Mouse (Mus musculus) forebrain, embryonic 14.5 days (tissue): ENCODE data around the gene Chat. TPM values are rescaled to one million over a fixed set of nuclear protein-coding genes. Genes with fewer than 3 reads are reported as not detected.

Source experiments
- ATAC-seq: fragments of 200-750 bp; cut with Nextera tagmentation; 2 replicates; pipeline ENCODE4 v1.8.0; 2017; ENCODE audit warnings: mild to moderate bottlenecking, moderate library complexity
- DNase-seq: peaks from one replicate; pipeline ENCODE4 v3.0.0-alpha.2; 2015; ENCODE audit warnings: low spot score
- H3K27ac ChIP-seq: fragments of 300-500 bp; sonication (generic); 2 replicates; pipeline ENCODE4 v1.5.1; 2014; ENCODE audit warnings: low read depth, mild to moderate bottlenecking, control low read depth, low read length, moderate library complexity
- H3K27me3 ChIP-seq: fragments of 300-500 bp; sonication (generic); replicated peaks from 2 replicates; pipeline ENCODE4 v1.6.1; 2014; ENCODE audit warnings: low read length, control low read depth, mixed read lengths; ENCODE audit not compliant: control insufficient read depth, insufficient read depth
- H3K36me3 ChIP-seq: fragments of 300-500 bp; sonication (generic); 2 replicates; pipeline ENCODE4 v1.6.1; 2014; ENCODE audit warnings: low read length, control low read depth; ENCODE audit not compliant: control insufficient read depth, insufficient read depth
- H3K4me1 ChIP-seq: fragments of 300-500 bp; sonication (generic); 2 replicates; pipeline ENCODE4 v1.6.1; 2014; ENCODE audit warnings: antibody characterized with exemption, low read length, control low read depth; ENCODE audit not compliant: control insufficient read depth, insufficient read depth
- H3K4me2 ChIP-seq: fragments of 300-500 bp; sonication (generic); 2 replicates; pipeline ENCODE4 v1.6.1; 2014; ENCODE audit warnings: mild to moderate bottlenecking, control low read depth, low read length
- H3K4me3 ChIP-seq: fragments of 300-500 bp; sonication (generic); 2 replicates; pipeline ENCODE4 v1.5.1; 2014; ENCODE audit warnings: low read depth, low read length, control low read depth
- H3K9ac ChIP-seq: fragments of 300-500 bp; sonication (generic); 2 replicates; pipeline ENCODE4 v1.6.1; 2014; ENCODE audit warnings: mild to moderate bottlenecking, low read length, control low read depth, moderate library complexity
- H3K9me3 ChIP-seq: fragments of 300-500 bp; sonication (generic); replicated peaks from 2 replicates; pipeline ENCODE4 v1.6.1; 2016; ENCODE audit warnings: low read length, control low read depth, mixed read lengths; ENCODE audit not compliant: control insufficient read depth
- WGBS: fragments of 180-500 bp; shearing (Covaris S2); extraction: QIAGEN DNeasy Blood & Tissue Kit; methylation state at CpG from one replicate; pipeline ENCODE4 v1.1.7; 2014; 5-methylcytosine and 5-hydroxymethylcytosine counted together
- polyA plus RNA-seq: library from polyadenylated mRNA; unstranded; fragments of >200 nt; fragmentation: Nextera tagmentation; extraction: Ambion mirVana; gene quantifications from 2 replicates; pipeline ENCODE4 v1.2.1, GENCODE M21; 2014

Chat gene
- polyA plus RNA-seq, 1 experiment from 2014 or later: not detected

DNA sequence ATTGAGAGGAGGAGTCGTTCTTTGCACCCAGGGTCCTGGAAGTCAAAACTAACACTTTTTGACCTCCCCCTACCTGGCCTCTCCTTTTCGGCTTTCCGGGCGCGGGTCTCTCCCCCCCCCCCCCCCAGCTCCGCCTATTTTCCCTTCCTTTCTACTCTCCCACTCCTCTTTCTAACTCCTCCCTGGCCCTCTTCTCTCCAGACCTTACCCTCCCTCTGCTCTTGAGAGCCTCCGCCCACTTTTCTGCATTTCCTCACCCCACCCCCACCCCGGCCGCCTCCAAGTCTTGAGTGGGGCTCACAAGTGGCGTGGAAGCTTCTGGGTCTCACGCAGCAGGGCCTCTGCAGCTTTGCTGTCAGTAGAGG, 301 bp downstream of the Chat start:
- H3K27me3 ChIP-seq: peaks cover 68% of the 10 kb centered on the region
- H3K4me2 ChIP-seq: peak overlapping the region; percentile 59
- ATAC-seq: no peak
- H3K9ac ChIP-seq: no peak overlapping the region
- no peaks in the 10 kb centered on the region for H3K36me3 ChIP-seq
- under 1% methylated on average over 7 of the region's 11 CpGs for WGBS
- H3K9me3 ChIP-seq: no peaks in the 10 kb centered on the region
- no peak overlapping the region for H3K27ac ChIP-seq
- no peak for DNase-seq
- peaks cover 9% of the 10 kb centered on the region for H3K4me1 ChIP-seq
- peak overlapping the region; percentile 35; the same call in 1 of the 2 replicates for H3K4me3 ChIP-seq

DNA sequence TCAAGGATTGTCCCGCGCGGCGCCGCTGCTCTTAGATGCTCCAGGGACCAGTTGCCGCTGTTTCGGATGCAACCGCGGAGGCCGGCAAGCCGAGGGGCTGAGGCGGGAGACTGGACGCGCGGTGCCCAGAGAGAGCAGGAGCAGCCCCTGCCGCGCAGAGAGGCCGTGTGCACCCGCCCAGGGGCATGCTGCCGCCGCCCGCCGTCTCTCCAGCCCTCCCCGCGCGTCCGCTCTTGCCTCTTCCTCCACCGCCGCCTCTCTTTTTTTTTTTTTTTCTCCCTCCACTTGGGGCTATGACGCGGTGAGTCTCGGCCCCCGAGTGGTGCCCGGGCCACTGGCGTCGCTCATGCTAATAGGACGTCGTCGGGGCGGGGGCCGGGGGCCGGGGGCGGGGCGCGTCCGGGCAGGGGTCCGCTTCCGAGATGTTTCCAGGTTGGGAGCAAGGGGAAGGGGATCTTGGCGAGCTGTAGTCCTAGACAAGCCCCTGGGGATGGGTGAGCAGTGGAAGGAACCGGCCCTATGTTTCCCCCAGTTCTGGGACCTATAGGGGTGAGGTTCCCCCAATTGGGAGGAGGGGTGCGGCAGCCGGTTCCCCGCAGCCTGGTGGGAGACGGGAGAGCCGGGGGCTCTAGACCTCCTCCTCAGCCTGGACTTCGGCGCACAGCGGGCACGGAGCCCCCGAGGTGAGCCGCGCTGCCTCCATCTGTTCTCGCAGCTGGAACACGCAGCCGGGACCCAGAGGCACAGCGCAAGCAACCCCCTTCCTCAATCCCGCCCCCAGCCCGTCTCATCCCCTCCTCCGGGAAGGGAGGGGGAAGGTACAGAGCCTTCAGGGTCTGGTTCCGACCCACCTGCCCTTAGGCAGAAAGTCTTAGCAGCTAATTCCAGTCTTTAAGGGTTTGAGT, 936 bp downstream of the Chat start, which contains the start of gene Slc18a3:
Slc18a3 (minus strand) TSS at position 250 of the 905 bp plus-strand sequence.
- ATAC-seq (0 out of 2 replicates have a peak, but pooled peaks have one; percentile 38), DNase-seq (peak; percentile 25)
- H3K9ac ChIP-seq: peak within 1 kb of the TSS; percentile 21; the same call in 1 of the 2 replicates
- WGBS: under 1% methylated on average over 68 of the region's 70 CpGs
- H3K4me3 ChIP-seq: peak within 1 kb of the TSS; percentile 35
- no peak within 1 kb of the TSS for H3K27ac ChIP-seq
- peaks cover 75% of the 10 kb centered on the region for H3K27me3 ChIP-seq
- peaks cover 9% of the 10 kb centered on the region for H3K4me1 ChIP-seq
- peak within 1 kb of the TSS; percentile 59 for H3K4me2 ChIP-seq
- H3K9me3 ChIP-seq: no peaks in the 10 kb centered on the region
- no peaks in the 10 kb centered on the region for H3K36me3 ChIP-seq

DNA sequence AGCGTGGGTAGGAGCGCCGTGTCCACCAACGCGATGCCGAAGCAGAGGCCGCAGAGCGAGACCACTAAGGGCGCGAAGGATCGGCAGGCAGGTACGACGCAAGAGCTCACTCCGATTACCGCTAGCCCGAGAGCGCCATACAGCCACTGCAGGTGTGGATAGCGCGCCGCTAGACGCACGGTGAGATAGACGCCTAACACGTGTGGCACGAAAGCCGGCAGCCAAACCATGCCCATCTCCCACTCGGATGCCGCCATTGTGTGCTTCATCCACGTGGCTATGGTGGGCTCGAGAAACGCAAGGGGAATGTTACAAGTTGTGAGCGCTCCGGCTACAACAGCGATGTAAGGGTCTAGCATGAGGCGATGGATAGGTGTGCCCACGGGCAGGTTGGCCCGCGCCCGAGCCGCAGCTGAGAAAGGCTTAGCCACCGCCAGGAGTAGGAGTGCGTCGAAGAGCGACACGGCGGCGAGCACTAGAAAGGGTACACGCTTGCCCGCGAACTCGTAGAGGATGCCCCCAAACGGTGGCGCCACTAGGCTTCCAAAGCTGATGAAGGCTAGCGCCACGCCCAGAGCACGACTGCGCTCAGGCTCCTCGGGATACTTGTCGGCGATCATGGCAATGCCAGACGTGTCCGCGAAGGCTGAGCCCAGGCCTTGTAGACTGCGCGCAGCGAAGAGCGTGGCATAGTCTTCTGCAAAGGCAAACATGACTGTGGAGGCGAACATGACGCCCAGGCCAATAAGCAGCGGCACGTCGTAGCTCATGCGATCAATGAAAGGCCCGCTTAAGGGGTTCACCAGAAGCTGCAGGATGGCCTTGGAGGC, 2.4 kb downstream of the Chat start:
- H3K9ac ChIP-seq: no peak overlapping the region
- ATAC-seq: peak; percentile 26; the same call in 1 of the 2 replicates
- 3% methylated on average over 74 of the region's 74 CpGs for WGBS

DNA sequence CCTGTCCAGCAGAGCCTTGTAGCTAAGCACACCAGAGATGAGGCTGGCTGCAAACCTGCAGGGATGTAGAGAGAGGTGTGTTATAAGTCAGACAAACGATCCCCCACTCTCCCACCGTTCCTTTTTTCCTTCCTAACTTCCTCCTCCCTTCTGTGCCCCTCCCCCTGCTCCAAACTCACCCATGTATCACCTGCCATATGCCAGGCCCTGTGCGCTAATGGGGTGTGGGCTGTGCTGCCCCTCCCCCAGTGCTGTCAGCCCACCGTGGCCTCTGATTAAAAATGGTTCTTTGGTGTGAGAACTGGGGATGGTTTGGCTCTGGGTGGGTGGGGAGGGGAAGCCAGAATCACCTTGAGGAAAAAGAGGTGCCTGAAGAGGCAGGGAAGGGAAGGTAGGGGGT, 13.2 kb downstream of the Chat start:
- ATAC-seq (no peak), DNase-seq (no peak)
- H3K4me3 ChIP-seq: no peak overlapping the region
- no peak overlapping the region for H3K27ac ChIP-seq
- WGBS: 21% methylated on average over 4 of the region's 4 CpGs
- no peak overlapping the region for H3K4me2 ChIP-seq
- H3K9ac ChIP-seq: no peak overlapping the region
- no peaks in the 10 kb centered on the region for H3K4me1 ChIP-seq
- H3K9me3 ChIP-seq: no peaks in the 10 kb centered on the region
- H3K27me3 ChIP-seq: peaks cover 6% of the 10 kb centered on the region; the same call in 1 of the 2 replicates
- no peaks in the 10 kb centered on the region for H3K36me3 ChIP-seq

More for the DNA sequence above, 2.4 kb downstream of the Chat start:
- peak overlapping the region; percentile 59 for H3K4me2 ChIP-seq
- H3K27ac ChIP-seq: no peak overlapping the region
- DNase-seq: no peak
- H3K9me3 ChIP-seq: no peaks in the 10 kb centered on the region
- H3K4me3 ChIP-seq: peak overlapping the region; percentile 16
- H3K4me1 ChIP-seq: peaks cover 9% of the 10 kb centered on the region
- peaks cover 87% of the 10 kb centered on the region for H3K27me3 ChIP-seq
- H3K36me3 ChIP-seq: no peaks in the 10 kb centered on the region

DNA sequence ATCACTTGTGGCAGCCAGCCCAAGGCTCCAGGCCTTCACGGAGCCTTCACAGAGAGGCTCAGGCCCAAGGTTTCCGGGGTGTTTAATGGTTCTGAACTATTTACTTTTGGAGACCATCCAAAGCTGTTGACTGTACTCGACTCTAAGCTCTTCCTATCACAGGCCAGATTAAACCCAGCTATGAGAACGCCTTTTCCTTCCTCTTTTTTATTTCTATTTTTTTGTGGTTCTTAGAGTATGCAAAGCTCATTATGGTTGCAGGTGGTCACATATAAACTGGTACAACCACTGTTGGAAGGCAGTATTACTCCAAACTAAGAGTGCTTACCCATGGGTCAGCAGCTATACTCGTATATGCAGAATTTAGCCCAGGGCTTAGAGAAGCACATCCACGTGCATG, 18.8 kb downstream of the Chat start:
- no peaks in the 10 kb centered on the region for H3K9me3 ChIP-seq
- no peaks in the 10 kb centered on the region for H3K4me1 ChIP-seq
- no peak for DNase-seq
- 84% methylated on average over 6 of the region's 6 CpGs for WGBS
- no peak overlapping the region for H3K4me2 ChIP-seq
- H3K9ac ChIP-seq: no peak overlapping the region
- no peak overlapping the region for H3K27ac ChIP-seq
- H3K4me3 ChIP-seq: no peak overlapping the region
- no peaks in the 10 kb centered on the region for H3K27me3 ChIP-seq
- no peaks in the 10 kb centered on the region for H3K36me3 ChIP-seq
- no peak for ATAC-seq

DNA sequence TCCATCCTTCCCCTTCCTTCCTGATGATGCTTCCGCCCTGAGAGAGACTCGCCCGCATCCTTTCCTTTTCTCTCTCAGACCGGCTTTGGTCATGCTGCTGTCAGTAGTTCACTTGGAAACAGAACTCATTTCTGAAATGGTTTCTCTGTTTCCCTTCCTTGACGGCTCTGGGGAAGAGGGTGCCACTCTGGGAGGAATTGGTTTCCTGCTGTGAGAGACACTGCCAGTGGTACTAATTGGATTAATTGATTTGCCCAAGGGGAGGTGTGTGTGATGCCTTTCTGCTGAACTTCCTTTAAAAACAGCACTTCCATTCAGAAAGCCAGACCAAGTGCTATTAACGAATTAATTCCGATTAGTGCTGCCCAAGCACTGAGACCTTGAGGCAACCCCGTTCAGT, 22.3 kb downstream of the Chat start:
- Histone ChIP-seq H3K36me3 (no peaks in the 10 kb centered on the region), H3K4me3 (no peak overlapping the region), H3K9ac (no peak overlapping the region), H3K27me3 (0 out of 2 replicates have a peak, but pooled peaks cover 3% of the 10 kb centered on the region), H3K4me1 (peaks cover 7% of the 10 kb centered on the region; the same call in 1 of the 2 replicates), H3K4me2 (no peak overlapping the region), H3K27ac (no peak overlapping the region), H3K9me3 (no peaks in the 10 kb centered on the region)
- ATAC-seq (no peak), DNase-seq (peak; percentile 38)
- 8% methylated on average over 8 of the region's 8 CpGs for WGBS

DNA sequence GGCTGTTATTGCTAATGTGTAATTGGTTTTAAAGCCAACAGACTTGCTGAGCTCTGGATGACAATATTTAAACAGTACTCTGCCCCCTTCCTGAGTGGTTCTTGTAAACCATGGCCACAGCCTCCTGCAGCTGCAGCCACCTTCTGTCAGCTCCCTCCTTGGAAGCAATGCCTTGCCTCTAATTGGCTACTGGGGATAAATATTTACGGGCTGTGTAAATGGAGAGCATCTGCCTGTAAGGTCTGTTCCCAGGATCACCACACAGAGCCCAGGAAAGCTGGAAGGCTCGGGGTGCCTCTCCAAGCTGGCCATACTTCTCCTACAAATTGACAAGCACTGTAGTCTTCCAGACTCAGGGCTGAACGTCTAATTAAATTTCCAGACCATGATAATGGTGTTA, 26.0 kb downstream of the Chat start:
- Histone ChIP-seq H3K4me3 (no peak overlapping the region), H3K36me3 (no peaks in the 10 kb centered on the region), H3K27ac (no peak overlapping the region), H3K4me1 (peaks cover 7% of the 10 kb centered on the region; the same call in 1 of the 2 replicates), H3K27me3 (0 out of 2 replicates have a peak, but pooled peaks cover 3% of the 10 kb centered on the region), H3K4me2 (no peak overlapping the region), H3K9me3 (no peaks in the 10 kb centered on the region), H3K9ac (no peak overlapping the region)
- peak; percentile 82 for DNase-seq
- WGBS: 30% methylated on average over 3 of the region's 3 CpGs
- peak; percentile 94 for ATAC-seq

DNA sequence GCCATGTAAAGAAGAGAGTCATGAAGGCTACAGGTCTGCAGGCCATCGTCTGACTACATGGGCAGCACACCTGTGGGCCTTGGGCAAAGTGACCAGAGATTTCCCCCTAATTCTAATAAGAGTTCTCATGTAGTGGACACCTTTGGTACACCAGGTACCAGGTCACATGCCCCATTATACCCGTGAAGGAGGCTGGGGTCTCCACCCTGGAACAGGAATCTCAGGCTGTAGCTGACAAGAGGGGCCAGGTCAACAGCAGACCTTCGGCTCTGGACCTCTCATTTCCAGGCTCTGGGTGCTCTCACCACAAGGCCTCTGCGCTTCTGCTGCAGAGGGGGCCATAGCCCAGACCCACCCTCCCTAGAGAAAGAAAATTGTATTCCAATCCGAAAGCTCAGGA, 26.5 kb downstream of the Chat start:
- no peaks in the 10 kb centered on the region for H3K36me3 ChIP-seq
- H3K27ac ChIP-seq: no peak overlapping the region
- H3K4me2 ChIP-seq: no peak overlapping the region
- no peak overlapping the region for H3K4me3 ChIP-seq
- no peaks in the 10 kb centered on the region for H3K9me3 ChIP-seq
- H3K4me1 ChIP-seq: peaks cover 7% of the 10 kb centered on the region; the same call in 1 of the 2 replicates
- DNase-seq: no peak
- 64% methylated on average over 5 of the region's 5 CpGs for WGBS
- ATAC-seq: no peak
- 0 out of 2 replicates have a peak, but pooled peaks cover 3% of the 10 kb centered on the region for H3K27me3 ChIP-seq
- H3K9ac ChIP-seq: no peak overlapping the region
